8 mouse cellular contexts compared by ENCODE assay signal in genomic region chr4:97868938-97869440, GRCm38 (mm10).
DNase-seq lines count a peak whose midpoint lies in the region; ATAC-seq and TF ChIP-seq lines count a peak whose summit lies in the region.

No protein-coding gene starts in this region.

- no peak for TF ChIP-seq CTCF in small intestine, adult 2 months (IDR thresholded peaks at IDR 0.05; ENCODE audit: extremely low read depth, insufficient read length, insufficient replicate concordance, low read depth, low read length)

- H3K27me3 ChIP-seq in hindbrain, embryonic 16.5 days (replicated peaks; ENCODE audit: control insufficient read depth, insufficient read depth, low read length) = no peaks in the 10 kb centered on the region
- H3K27me3 ChIP-seq in small intestine, adult 2 months (ENCODE audit: control insufficient read depth, insufficient read depth, low read length) = no peaks in the 10 kb centered on the region

- peak overlapping the region; percentile 50; the same call in 1 of the 2 replicates for H3K9ac ChIP-seq in hindbrain, embryonic 16.5 days (ENCODE audit: low read depth, low read length)

- H3K4me1 ChIP-seq in hindbrain, embryonic 16.5 days (ENCODE audit: control insufficient read depth, insufficient read depth, low read depth, low read length) = peaks cover 24% of the 10 kb centered on the region
- peaks cover 2% of the 10 kb centered on the region; the same call in 1 of the 2 replicates for H3K4me1 ChIP-seq in small intestine, adult 2 months (ENCODE audit: control insufficient read depth, insufficient read depth, insufficient read length, low read length)

- WGBS in hindbrain, embryonic 16.5 days = 36% methylated on average over 27 of the region's 27 CpGs
- 63% methylated on average over 27 of the region's 27 CpGs for WGBS in small intestine, adult 2 months

- no peaks in the 10 kb centered on the region for H3K36me3 ChIP-seq in hindbrain, embryonic 16.5 days (ENCODE audit: control insufficient read depth, insufficient read depth, low read length)
- no peaks in the 10 kb centered on the region for H3K36me3 ChIP-seq in small intestine, adult 2 months (ENCODE audit: control insufficient read depth, insufficient read depth, low read length)

- H3K27ac ChIP-seq in hindbrain, embryonic 16.5 days (ENCODE audit: low read depth, low read length) = peak overlapping the region; percentile 87
- peak overlapping the region; percentile 85 for H3K27ac ChIP-seq in small intestine, adult 2 months (ENCODE audit: insufficient read depth, low read depth, low read length)

- ATAC-seq in hindbrain, embryonic 16.5 days = peak; percentile 93

- TF ChIP-seq POLR2A in small intestine, adult 2 months (IDR thresholded peaks at IDR 0.05; ENCODE audit: low read depth, low read length) = no peak

- no peaks in the 10 kb centered on the region for H3K9me3 ChIP-seq in hindbrain, embryonic 16.5 days (ENCODE audit: control insufficient read depth, low read length)

- H3K4me3 ChIP-seq in hindbrain, embryonic 16.5 days (ENCODE audit: low read length) = peak overlapping the region; percentile 35
- peak overlapping the region; percentile 51 for H3K4me3 ChIP-seq in small intestine, adult 2 months (ENCODE audit: low read depth, low read length)

- peak overlapping the region; percentile 58 for H3K4me2 ChIP-seq in hindbrain, embryonic 16.5 days (ENCODE audit: low read length)

- DNase-seq in adrenal gland, adult 18-20 months (ENCODE audit: low spot score in 2 of 2) = peak; percentile 90 to 91
- DNase-seq in cerebellum, adult 9-10 months = peak; percentile 97
- peak; percentile 98 for DNase-seq in gastrocnemius, adult 18-20 months (ENCODE audit: low spot score)
- peak; percentile 95 to 96 for DNase-seq in layer of hippocampus, postnatal 36 days
- peak; percentile 99 for DNase-seq in lung, postnatal 10 days
- no peak for DNase-seq in embryo, embryonic 10 days (ENCODE audit: low spot score)
